Mouse (Mus musculus): ENCODE measurements around the gene Ccdc70. TPM values are rescaled to one million over a fixed set of nuclear protein-coding genes. Genes with fewer than 3 reads are reported as not detected.
"Not testable (repeated sequence)": the region's sequence is repeated elsewhere in the genome, so short reads cannot be mapped to it uniquely, and the experiment has no call there.

Gene Ccdc70
- polyA plus RNA-seq (2014; fragmentation: Nextera tagmentation; extraction: Ambion mirVana), result not detected in 2 replicates

DNA sequence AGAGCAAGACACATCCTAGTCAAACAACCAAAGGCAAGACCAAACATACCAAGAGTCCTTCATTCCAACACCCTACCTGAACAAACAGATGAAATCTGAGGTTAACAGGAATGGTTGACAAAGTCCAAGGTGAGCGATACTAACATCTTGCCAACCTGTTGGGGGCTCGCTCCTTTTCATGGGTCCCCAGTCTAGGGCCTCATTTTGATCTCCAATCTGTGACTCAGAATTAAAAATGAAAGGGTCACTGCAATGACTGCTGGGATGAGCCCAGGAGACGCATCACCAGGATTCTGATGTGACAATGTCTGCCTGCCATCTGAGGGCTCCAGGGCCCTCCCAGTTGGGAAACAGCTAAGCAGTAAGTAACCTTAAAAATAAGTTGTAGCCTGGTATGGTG lies at the start of gene Ccdc70:
Gene Ccdc70 (plus strand): TSS at position 301 of the 400 bp plus-strand sequence.
- no peaks in the 10 kb centered on the region for H3K36me3 ChIP-seq (ENCODE audit: control insufficient read depth, insufficient read depth, low read length)
- no peak within 1 kb of the TSS for H3K27ac ChIP-seq (replicated peaks; ENCODE audit: low read depth, low read length)
- H3K27me3 ChIP-seq (replicated peaks; ENCODE audit: control insufficient read depth, insufficient read depth, low read length), result no peaks in the 10 kb centered on the region
- no peak within 1 kb of the TSS for H3K4me3 ChIP-seq (ENCODE audit: low read depth, low read length)
- no peaks in the 10 kb centered on the region for H3K4me1 ChIP-seq (ENCODE audit: control insufficient read depth, insufficient read depth, low read length)
- no peak within 1 kb of the TSS for H3K9ac ChIP-seq (ENCODE audit: low read depth, low read length)
- H3K4me2 ChIP-seq (ENCODE audit: low read depth, low read length), result no peak within 1 kb of the TSS
- H3K9me3 ChIP-seq (ENCODE audit: control insufficient read depth, low read length), result no peaks in the 10 kb centered on the region
- ATAC-seq (ENCODE audit: low read depth) (no peak), DNase-seq (ENCODE audit: low spot score) (no peak)
- WGBS, result 84% methylated on average over 3 of the region's 3 CpGs

DNA sequence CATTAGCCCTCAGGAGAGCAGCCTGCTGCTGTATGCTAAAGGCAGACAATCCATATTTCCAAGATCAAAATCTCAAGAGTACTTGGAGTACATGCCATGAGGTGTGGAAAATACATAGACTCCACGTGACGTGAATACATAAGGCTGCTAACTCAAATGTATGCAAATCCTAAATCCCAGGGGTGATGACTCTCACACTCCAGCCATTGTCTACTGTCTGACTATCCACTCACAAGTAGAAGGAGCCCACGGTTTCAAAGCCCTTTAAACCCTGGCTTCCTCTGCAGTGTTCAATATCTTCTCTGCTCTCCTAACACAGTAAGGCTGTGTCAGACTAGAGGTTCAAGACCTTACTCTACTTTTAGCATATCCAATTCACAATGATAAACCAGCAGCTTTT lies 38.8 kb upstream of the Ccdc70 start:
- not testable (repeated sequence) for H3K36me3 ChIP-seq (ENCODE audit: control insufficient read depth, insufficient read depth, low read length); H3K9me3 ChIP-seq (ENCODE audit: control insufficient read depth, low read length); H3K27ac ChIP-seq (replicated peaks; ENCODE audit: low read depth, low read length); H3K4me3 ChIP-seq (ENCODE audit: low read depth, low read length); DNase-seq (ENCODE audit: low spot score); H3K4me1 ChIP-seq (ENCODE audit: control insufficient read depth, insufficient read depth, low read length); ATAC-seq (ENCODE audit: low read depth); H3K27me3 ChIP-seq (replicated peaks; ENCODE audit: control insufficient read depth, insufficient read depth, low read length); H3K4me2 ChIP-seq (ENCODE audit: low read depth, low read length); H3K9ac ChIP-seq (ENCODE audit: low read depth, low read length)
- WGBS, result 71% methylated on average over 3 of the region's 3 CpGs

DNA sequence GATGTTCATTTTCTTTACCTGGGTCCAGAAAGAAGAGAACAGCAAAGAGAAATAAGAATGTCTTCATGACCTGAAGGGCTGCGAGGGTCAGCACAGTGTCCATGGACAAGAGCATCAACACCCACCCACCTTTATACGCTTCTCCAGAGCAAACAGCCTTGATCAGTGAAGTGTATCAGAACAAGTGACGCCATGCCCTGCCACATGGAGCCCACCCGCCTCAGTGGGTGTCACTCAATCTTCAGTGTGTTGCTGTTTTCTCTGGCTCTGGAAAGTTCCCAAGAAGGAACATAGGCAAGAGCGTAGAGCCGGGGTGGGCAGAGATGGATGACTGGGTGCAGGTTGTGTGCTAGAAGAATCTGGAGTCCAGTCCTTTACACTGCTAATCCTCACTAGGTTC lies 37.0 kb upstream of the Ccdc70 start, which contains the start of gene Defb15:
Gene Defb15 (minus strand): TSS at position 101 of the 400 bp plus-strand sequence.
- no peaks in the 10 kb centered on the region for H3K9me3 ChIP-seq (ENCODE audit: control insufficient read depth, low read length)
- H3K27ac ChIP-seq (replicated peaks; ENCODE audit: low read depth, low read length), result no peak within 1 kb of the TSS
- DNase-seq (ENCODE audit: low spot score) (no peak), ATAC-seq (ENCODE audit: low read depth) (no peak)
- no peaks in the 10 kb centered on the region for H3K36me3 ChIP-seq (ENCODE audit: control insufficient read depth, insufficient read depth, low read length)
- no peaks in the 10 kb centered on the region for H3K27me3 ChIP-seq (replicated peaks; ENCODE audit: control insufficient read depth, insufficient read depth, low read length)
- no peak within 1 kb of the TSS for H3K9ac ChIP-seq (ENCODE audit: low read depth, low read length)
- no peak within 1 kb of the TSS for H3K4me3 ChIP-seq (ENCODE audit: low read depth, low read length)
- WGBS, result 86% methylated on average over 6 of the region's 6 CpGs
- no peak within 1 kb of the TSS for H3K4me2 ChIP-seq (ENCODE audit: low read depth, low read length)
- no peaks in the 10 kb centered on the region for H3K4me1 ChIP-seq (ENCODE audit: control insufficient read depth, insufficient read depth, low read length)

DNA sequence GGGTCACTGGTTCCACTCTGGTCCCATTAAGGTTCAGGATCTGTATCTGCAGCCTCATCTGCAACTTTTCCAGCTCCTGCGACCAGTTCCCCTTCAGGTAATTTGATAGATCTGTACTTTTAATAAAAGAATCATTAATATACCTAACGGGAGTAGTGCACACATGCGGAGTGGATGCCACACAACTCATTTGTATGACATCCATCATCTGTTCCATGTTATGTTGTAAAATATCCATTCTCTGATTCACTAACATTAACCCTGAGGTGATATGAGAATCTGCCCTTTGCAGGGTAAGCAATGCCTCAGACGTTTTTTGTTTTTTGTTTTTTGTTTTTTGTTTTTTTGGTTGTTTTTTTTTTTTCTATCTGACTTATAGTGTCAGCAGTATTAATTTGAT lies 31.5 kb upstream of the Ccdc70 start, which contains the start of gene Defb35:
Gene Defb35 (plus strand): TSS at position 301 of the 400 bp plus-strand sequence.
- ATAC-seq (ENCODE audit: low read depth); H3K9me3 ChIP-seq (ENCODE audit: control insufficient read depth, low read length); H3K4me3 ChIP-seq (ENCODE audit: low read depth, low read length); DNase-seq (ENCODE audit: low spot score); H3K36me3 ChIP-seq (ENCODE audit: control insufficient read depth, insufficient read depth, low read length); H3K27ac ChIP-seq (replicated peaks; ENCODE audit: low read depth, low read length); H3K9ac ChIP-seq (ENCODE audit: low read depth, low read length); H3K4me2 ChIP-seq (ENCODE audit: low read depth, low read length); H3K4me1 ChIP-seq (ENCODE audit: control insufficient read depth, insufficient read depth, low read length); H3K27me3 ChIP-seq (replicated peaks; ENCODE audit: control insufficient read depth, insufficient read depth, low read length): not testable (repeated sequence)
- 84% methylated on average over 4 of the region's 4 CpGs for WGBS

DNA sequence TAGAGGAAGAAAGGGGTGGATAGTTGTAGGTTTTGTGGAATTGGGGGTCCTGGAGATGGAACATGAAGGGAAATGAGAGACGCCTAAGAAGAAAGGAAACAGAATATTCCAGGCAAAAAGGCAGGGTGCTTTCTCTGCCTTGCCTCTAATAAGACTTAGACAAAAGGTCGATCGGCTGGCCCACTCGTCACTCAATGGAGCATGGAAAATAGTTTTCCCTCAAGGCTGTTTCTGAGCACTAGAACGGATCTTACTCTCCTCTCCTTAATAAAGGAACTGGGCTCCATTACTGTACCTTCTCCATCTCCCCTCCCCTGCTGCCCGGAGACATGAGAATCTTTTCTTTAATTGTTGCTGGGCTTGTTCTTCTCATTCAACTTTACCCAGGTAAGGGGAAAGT lies 23.1 kb upstream of the Ccdc70 start, which contains the start of gene Defb13:
Gene Defb13 (plus strand): TSS at position 301 of the 400 bp plus-strand sequence.
- no peak within 1 kb of the TSS for H3K9ac ChIP-seq (ENCODE audit: low read depth, low read length)
- H3K4me2 ChIP-seq (ENCODE audit: low read depth, low read length), result no peak within 1 kb of the TSS
- H3K27me3 ChIP-seq (replicated peaks; ENCODE audit: control insufficient read depth, insufficient read depth, low read length), result no peaks in the 10 kb centered on the region
- H3K9me3 ChIP-seq (ENCODE audit: control insufficient read depth, low read length), result no peaks in the 10 kb centered on the region
- H3K4me3 ChIP-seq (ENCODE audit: low read depth, low read length), result no peak within 1 kb of the TSS
- no peak within 1 kb of the TSS for H3K27ac ChIP-seq (replicated peaks; ENCODE audit: low read depth, low read length)
- 75% methylated on average over 6 of the region's 6 CpGs for WGBS
- DNase-seq (ENCODE audit: low spot score) (no peak), ATAC-seq (ENCODE audit: low read depth) (no peak)
- H3K4me1 ChIP-seq (ENCODE audit: control insufficient read depth, insufficient read depth, low read length), result no peaks in the 10 kb centered on the region
- H3K36me3 ChIP-seq (ENCODE audit: control insufficient read depth, insufficient read depth, low read length), result no peaks in the 10 kb centered on the region

DNA sequence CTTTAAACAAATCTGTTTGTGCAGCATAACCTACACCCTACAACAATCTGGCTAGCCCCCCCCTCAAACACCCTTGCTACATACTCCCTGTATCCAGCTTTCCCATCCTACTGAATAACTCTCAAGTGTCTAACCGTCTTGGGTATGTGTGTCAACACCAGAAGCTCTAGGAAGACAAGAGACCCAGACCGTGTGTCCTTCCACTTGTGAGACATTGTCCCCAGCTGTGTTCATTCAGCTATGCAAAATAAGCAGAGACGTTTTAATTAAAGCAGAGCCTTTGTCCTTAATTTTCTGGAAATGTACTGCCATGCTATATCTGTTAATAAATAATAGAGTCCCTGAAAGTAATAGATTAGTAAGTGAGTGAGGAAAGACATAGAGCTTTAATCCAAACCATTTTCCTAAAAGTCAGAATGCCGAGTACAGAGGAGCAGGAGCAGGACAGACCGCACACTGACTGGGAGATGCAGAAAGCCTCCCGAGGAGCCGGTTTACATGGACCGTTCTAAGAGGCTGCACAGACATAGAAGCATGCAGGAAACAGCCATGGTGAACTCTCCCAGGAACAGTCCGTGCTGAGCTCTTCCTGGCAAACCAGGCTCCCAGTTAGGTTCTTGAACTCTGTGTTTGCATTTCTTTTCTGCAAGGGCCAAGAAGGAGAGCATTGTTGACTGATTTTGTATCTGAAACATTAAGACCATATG lies 22.1 kb upstream of the Ccdc70 start:
- WGBS, result 63% methylated on average over 9 of the region's 9 CpGs
- H3K36me3 ChIP-seq (ENCODE audit: control insufficient read depth, insufficient read depth, low read length), result no peaks in the 10 kb centered on the region
- H3K9me3 ChIP-seq (ENCODE audit: control insufficient read depth, low read length), result no peaks in the 10 kb centered on the region
- no peak overlapping the region for H3K4me2 ChIP-seq (ENCODE audit: low read depth, low read length)
- H3K27me3 ChIP-seq (replicated peaks; ENCODE audit: control insufficient read depth, insufficient read depth, low read length), result no peaks in the 10 kb centered on the region
- no peak overlapping the region for H3K4me3 ChIP-seq (ENCODE audit: low read depth, low read length)
- H3K9ac ChIP-seq (ENCODE audit: low read depth, low read length), result no peak overlapping the region
- DNase-seq (ENCODE audit: low spot score), result peak; percentile 17
- no peak for ATAC-seq (ENCODE audit: low read depth)
- H3K4me1 ChIP-seq (ENCODE audit: control insufficient read depth, insufficient read depth, low read length), result no peaks in the 10 kb centered on the region
- no peak overlapping the region for H3K27ac ChIP-seq (replicated peaks; ENCODE audit: low read depth, low read length)

DNA sequence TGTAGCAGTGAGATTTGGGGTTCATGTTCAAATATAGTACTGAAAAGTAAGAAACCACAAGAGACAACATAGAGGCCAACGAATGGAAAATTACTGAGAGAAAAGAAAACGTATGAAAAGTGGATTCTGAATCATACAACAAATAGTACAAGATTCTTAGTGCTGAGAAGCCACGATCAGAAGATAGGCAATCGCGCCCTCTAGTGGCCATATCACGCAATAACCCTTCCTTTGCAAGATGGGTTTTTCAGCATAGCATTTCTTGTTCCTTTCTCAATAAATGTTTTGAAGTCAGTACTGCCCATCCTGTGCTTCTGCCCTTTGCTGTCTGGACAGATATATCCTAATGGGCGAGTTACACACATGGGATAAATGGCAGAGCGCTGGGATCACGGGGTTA lies 14.3 kb upstream of the Ccdc70 start:
- DNase-seq (ENCODE audit: low spot score) (peak; percentile 33), ATAC-seq (ENCODE audit: low read depth) (no peak)
- 5% methylated on average over 9 of the region's 9 CpGs for WGBS
- Histone ChIP-seq H3K27ac (replicated peaks; ENCODE audit: low read depth, low read length) (no peak overlapping the region), H3K4me2 (ENCODE audit: low read depth, low read length) (no peak overlapping the region), H3K9me3 (ENCODE audit: control insufficient read depth, low read length) (no peaks in the 10 kb centered on the region), H3K4me1 (ENCODE audit: control insufficient read depth, insufficient read depth, low read length) (no peaks in the 10 kb centered on the region), H3K9ac (ENCODE audit: low read depth, low read length) (no peak overlapping the region), H3K36me3 (ENCODE audit: control insufficient read depth, insufficient read depth, low read length) (no peaks in the 10 kb centered on the region), H3K4me3 (ENCODE audit: low read depth, low read length) (no peak overlapping the region), H3K27me3 (replicated peaks; ENCODE audit: control insufficient read depth, insufficient read depth, low read length) (no peaks in the 10 kb centered on the region)

DNA sequence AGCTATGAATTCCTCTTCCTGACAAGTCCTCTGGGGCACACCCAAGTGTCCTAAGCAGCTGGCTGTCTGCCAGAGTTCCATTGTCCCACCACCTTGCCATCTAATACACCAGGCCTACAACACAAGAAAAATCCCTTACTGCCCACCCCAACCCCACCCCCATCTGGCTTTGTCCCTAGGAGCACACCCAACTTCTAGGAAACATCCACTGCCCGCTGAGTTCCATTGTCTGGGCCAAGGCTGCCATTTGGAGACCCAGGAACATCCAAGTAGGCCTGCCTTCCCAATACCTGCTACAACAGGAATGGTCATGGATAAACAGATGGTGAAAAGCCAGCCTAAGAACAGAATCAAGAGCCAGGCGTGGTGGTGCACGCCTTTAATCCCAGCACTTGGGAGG lies 13.2 kb upstream of the Ccdc70 start:
- WGBS, result 86% methylated on average over 3 of the region's 3 CpGs
- H3K4me2 ChIP-seq (ENCODE audit: low read depth, low read length), result no peak overlapping the region
- no peak for ATAC-seq (ENCODE audit: low read depth)
- no peaks in the 10 kb centered on the region for H3K27me3 ChIP-seq (replicated peaks; ENCODE audit: control insufficient read depth, insufficient read depth, low read length)
- no peaks in the 10 kb centered on the region for H3K9me3 ChIP-seq (ENCODE audit: control insufficient read depth, low read length)
- H3K27ac ChIP-seq (replicated peaks; ENCODE audit: low read depth, low read length), result no peak overlapping the region
- no peak for DNase-seq (ENCODE audit: low spot score)
- no peaks in the 10 kb centered on the region for H3K36me3 ChIP-seq (ENCODE audit: control insufficient read depth, insufficient read depth, low read length)
- H3K4me3 ChIP-seq (ENCODE audit: low read depth, low read length), result no peak overlapping the region
- no peaks in the 10 kb centered on the region for H3K4me1 ChIP-seq (ENCODE audit: control insufficient read depth, insufficient read depth, low read length)
- no peak overlapping the region for H3K9ac ChIP-seq (ENCODE audit: low read depth, low read length)

DNA sequence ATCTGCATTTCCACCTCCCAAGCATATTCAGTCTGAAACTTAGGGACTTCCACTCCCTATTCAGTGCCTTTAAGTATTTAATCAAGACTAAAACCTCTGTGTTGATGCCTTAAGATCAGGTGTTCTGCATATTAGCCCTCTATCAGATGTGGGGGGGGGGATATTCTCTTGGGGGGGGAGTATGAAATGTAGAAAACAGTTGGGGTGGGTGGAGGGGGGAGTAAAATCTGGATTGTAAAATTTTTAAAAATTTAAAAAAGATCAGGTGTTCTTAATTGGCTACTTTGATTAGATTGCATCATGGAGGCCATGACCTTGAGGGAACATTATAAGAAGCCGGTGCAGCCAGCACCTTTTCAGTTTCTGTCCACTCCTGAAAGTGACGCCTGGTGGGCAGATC lies 11.2 kb upstream of the Ccdc70 start, which contains the start of gene Fam90a1a:
Gene Fam90a1a (plus strand): TSS at position 301 of the 400 bp plus-strand sequence.
- Histone ChIP-seq H3K27me3 (replicated peaks; ENCODE audit: control insufficient read depth, insufficient read depth, low read length) (no peaks in the 10 kb centered on the region), H3K4me3 (ENCODE audit: low read depth, low read length) (no peak within 1 kb of the TSS), H3K4me1 (ENCODE audit: control insufficient read depth, insufficient read depth, low read length) (no peaks in the 10 kb centered on the region), H3K9me3 (ENCODE audit: control insufficient read depth, low read length) (no peaks in the 10 kb centered on the region), H3K27ac (replicated peaks; ENCODE audit: low read depth, low read length) (no peak within 1 kb of the TSS), H3K4me2 (ENCODE audit: low read depth, low read length) (no peak within 1 kb of the TSS), H3K9ac (ENCODE audit: low read depth, low read length) (no peak within 1 kb of the TSS), H3K36me3 (ENCODE audit: control insufficient read depth, insufficient read depth, low read length) (no peaks in the 10 kb centered on the region)
- ATAC-seq (ENCODE audit: low read depth) (no peak), DNase-seq (ENCODE audit: low spot score) (no peak)
- WGBS, result 80% methylated on average over 2 of the region's 2 CpGs
